Mouse (Mus musculus) megakaryocyte progenitor cell, adult 5-6 weeks (primary cell): ENCODE results near the gene Nudc. TPM values are rescaled to one million over a fixed set of nuclear protein-coding genes. Genes with fewer than 3 reads are reported as not detected.

Experiments used
- ATAC-seq: replicated peaks from 2 replicates; pipeline ENCODE4 v1.8.0; 2016; ENCODE audit warnings: mild to moderate bottlenecking, moderate TSS enrichment, inconsistent platforms; ENCODE audit not compliant: poor library complexity
- total RNA-seq, 2 experiments: library from RNA; stranded (forward) in 1 of 2; stranded (reverse) in 1 of 2; fragments of 157-497, 149-512 nt in 1 of 2; fragments of 200-1000 nt in 1 of 2; gene quantifications; 2 replicates each; pipeline versions ENCODE4 v1.2.3 to v1.2.4; 2015 to 2017

Nudc gene
- total RNA-seq, 2 experiments from 2014 or later: 191 to 289 TPM

- peak; percentile 85 for ATAC-seq
Observed at GRCm38 (mm10) chr4:133494432-133494831, 51.4 kb downstream of the Nudc start.

- peak; percentile 23 for ATAC-seq
Observed at GRCm38 (mm10) chr4:133493895-133494294, 51.9 kb downstream of the Nudc start.

GRCm38 (mm10) chr4:133491800-133492199, 54.0 kb downstream of the Nudc start:
- no peak for ATAC-seq

GRCm38 (mm10) chr4:133489489-133490245, 56.1 kb downstream of the Nudc start:
- ATAC-seq: no peak

- peak; percentile 59 for ATAC-seq
Observed at GRCm38 (mm10) chr4:133488619-133489392, 57.0 kb downstream of the Nudc start.

GRCm38 (mm10) chr4:133486673-133487357, 59.0 kb downstream of the Nudc start:
- no peak for ATAC-seq

GRCm38 (mm10) chr4:133485691-133486425, 59.9 kb downstream of the Nudc start:
- ATAC-seq: no peak

- ATAC-seq: no peak
Observed at GRCm38 (mm10) chr4:133484266-133485025, 61.4 kb downstream of the Nudc start.

Other genes with a start within 250 kb of the Nudc start
- gene Wdtc1, start 192.5 kb downstream of the Nudc start, total RNA-seq (2015): 10.3 and 10.6 TPM in 2 replicates
- gene Wdtc1, start 192.5 kb downstream of the Nudc start, total RNA-seq (2017): 7.6 and 8.7 TPM in 2 replicates
- 15.1 and 16.1 TPM in 2 replicates for gene Slc9a1, start 176.3 kb downstream of the Nudc start, total RNA-seq (2015)
- 6.3 and 7.3 TPM in 2 replicates for gene Slc9a1, start 176.3 kb downstream of the Nudc start, total RNA-seq (2017)
- 0.15 TPM in 1 of 2 replicates, not detected in the other for gene Tent5b, start 65.9 kb downstream of the Nudc start, total RNA-seq (2015)
- not detected in 2 replicates for gene Tent5b, start 65.9 kb downstream of the Nudc start, total RNA-seq (2017)
- not detected in 2 replicates for gene Trnp1, start 47.4 kb downstream of the Nudc start, total RNA-seq (2015)
- not detected in 2 replicates for gene Trnp1, start 47.4 kb downstream of the Nudc start, total RNA-seq (2017)
- gene Kdf1, start 27.0 kb downstream of the Nudc start, total RNA-seq (2015): not detected in 2 replicates
- gene Kdf1, start 27.0 kb downstream of the Nudc start, total RNA-seq (2017): not detected in 2 replicates
- 2.9 and 3.1 TPM in 2 replicates for gene Nr0b2, start 7.4 kb upstream of the Nudc start, total RNA-seq (2015)
- 0.54 and 2.7 TPM in 2 replicates for gene Nr0b2, start 7.4 kb upstream of the Nudc start, total RNA-seq (2017)
- 1.6 and 2.9 TPM in 2 replicates for gene Gpatch3, start 28.7 kb upstream of the Nudc start, total RNA-seq (2015)
- gene Gpatch3, start 28.7 kb upstream of the Nudc start, total RNA-seq (2017): 14.9 and 28.7 TPM in 2 replicates
- 17.1 and 21.6 TPM in 2 replicates for gene Gpn2, start 38.4 kb upstream of the Nudc start, total RNA-seq (2015)
- gene Gpn2, start 38.4 kb upstream of the Nudc start, total RNA-seq (2017): 17.5 and 22.2 TPM in 2 replicates
- 3.6 and 3.7 TPM in 2 replicates for gene Sfn, start 56.2 kb upstream of the Nudc start, total RNA-seq (2015)
- 2.9 and 4.7 TPM in 2 replicates for gene Sfn, start 56.2 kb upstream of the Nudc start, total RNA-seq (2017)
- 16.2 and 27.0 TPM in 2 replicates for gene Zdhhc18, start 104.2 kb upstream of the Nudc start, total RNA-seq (2015)
- 7.8 and 11.5 TPM in 2 replicates for gene Zdhhc18, start 104.2 kb upstream of the Nudc start, total RNA-seq (2017)
- gene Pigv, start 126.7 kb upstream of the Nudc start, total RNA-seq (2015): 5.1 and 8.5 TPM in 2 replicates
- gene Pigv, start 126.7 kb upstream of the Nudc start, total RNA-seq (2017): 5.0 and 5.2 TPM in 2 replicates
- 106 and 108 TPM in 2 replicates for gene Arid1a, start 210.8 kb upstream of the Nudc start, total RNA-seq (2015)
- 27.0 and 30.0 TPM in 2 replicates for gene Arid1a, start 210.8 kb upstream of the Nudc start, total RNA-seq (2017)